Mouse (Mus musculus): ENCODE data around the gene Ush1g.
A peak's percentile ranks its signal among the peaks of the same experiment; 100 is the strongest.

The Ush1g gene

GRCm38 (mm10) chr11:115329339-115329738, 7.5 kb upstream of the Ush1g start:
- no peak for DNase-seq

- DNase-seq = no peak
Observed at GRCm38 (mm10) chr11:115326730-115327129, 4.9 kb upstream of the Ush1g start.

- DNase-seq = no peak
Observed at GRCm38 (mm10) chr11:115323354-115323753, 1.5 kb upstream of the Ush1g start.

- DNase-seq = no peak
Observed at GRCm38 (mm10) chr11:115319704-115320383, 2.0 kb downstream of the Ush1g start.

- no peak for DNase-seq
Observed at GRCm38 (mm10) chr11:115318245-115319027, 3.4 kb downstream of the Ush1g start.

GRCm38 (mm10) chr11:115317204-115317603, 4.6 kb downstream of the Ush1g start:
- DNase-seq = no peak

GRCm38 (mm10) chr11:115314249-115314648, 7.6 kb downstream of the Ush1g start:
- no peak for DNase-seq

- DNase-seq = no peak
Observed at GRCm38 (mm10) chr11:115308781-115309180, 13.1 kb downstream of the Ush1g start.

- no peak for DNase-seq
Observed at GRCm38 (mm10) chr11:115306863-115307262, 15.0 kb downstream of the Ush1g start, which contains the start of gene Otop2. Otop2 (plus strand) TSS chr11:115307163.

GRCm38 (mm10) chr11:115303167-115303566, 18.7 kb downstream of the Ush1g start:
- DNase-seq = no peak

- DNase-seq = no peak
Observed at GRCm38 (mm10) chr11:115301351-115301750, 20.5 kb downstream of the Ush1g start.

- DNase-seq = no peak
Observed at GRCm38 (mm10) chr11:115300745-115301144, 21.1 kb downstream of the Ush1g start.

- no peak for DNase-seq
Observed at GRCm38 (mm10) chr11:115298160-115298559, 23.7 kb downstream of the Ush1g start.

- DNase-seq = peak in 1 of 2 experiments; percentile 25
Observed at GRCm38 (mm10) chr11:115297214-115297826, 24.5 kb downstream of the Ush1g start, which contains the start of gene Fads6. Fads6 (minus strand) TSS chr11:115297663.

GRCm38 (mm10) chr11:115296471-115297210, 25.2 kb downstream of the Ush1g start:
- DNase-seq = no peak

GRCm38 (mm10) chr11:115295939-115296338, 25.9 kb downstream of the Ush1g start:
- no peak for DNase-seq

- no peak for DNase-seq
Observed at GRCm38 (mm10) chr11:115292631-115293375, 29.0 kb downstream of the Ush1g start.

GRCm38 (mm10) chr11:115291503-115291902, 30.3 kb downstream of the Ush1g start:
- no peak for DNase-seq

- DNase-seq = no peak
Observed at GRCm38 (mm10) chr11:115290919-115291318, 30.9 kb downstream of the Ush1g start.

GRCm38 (mm10) chr11:115290314-115290713, 31.5 kb downstream of the Ush1g start:
- no peak for DNase-seq

- no peak for DNase-seq
Observed at GRCm38 (mm10) chr11:115289885-115290284, 32.0 kb downstream of the Ush1g start.

GRCm38 (mm10) chr11:115288305-115288704, 33.5 kb downstream of the Ush1g start:
- no peak for DNase-seq
